Mouse (Mus musculus): Measurements from ENCODE around the gene Gng11. TPM values are rescaled to one million over a fixed set of nuclear protein-coding genes. Genes with fewer than 3 reads are reported as not detected.
A peak's percentile ranks its signal among the peaks of the same experiment; 100 is the strongest.

Gng11 gene
- polyA plus RNA-seq (2014; fragmentation: Nextera tagmentation; extraction: Ambion mirVana), result 74.4 and 80.3 TPM in 2 replicates

DNA sequence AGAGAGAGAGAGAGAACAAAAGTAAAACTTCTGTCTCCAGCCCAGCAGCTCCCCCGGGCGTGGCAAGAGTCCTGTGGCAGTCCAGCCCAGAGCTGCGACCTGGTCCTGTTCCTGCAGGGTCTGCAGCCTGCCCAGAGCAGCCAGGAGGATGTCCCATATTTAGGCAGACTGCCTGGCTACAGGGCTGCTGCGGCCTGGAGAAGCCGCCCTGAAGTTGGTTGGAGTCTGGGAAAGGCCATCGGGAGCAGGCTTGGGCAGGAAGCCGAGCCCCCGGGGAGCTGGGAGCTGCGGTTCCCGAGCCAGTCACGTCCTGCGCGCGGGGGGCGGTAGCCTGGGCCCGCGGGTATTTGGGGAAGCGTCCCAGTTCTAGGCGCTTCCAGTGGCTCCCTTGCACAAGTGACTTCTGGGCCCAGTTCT lies at the start of gene Gng11:
Gene Gng11 (plus strand): TSS at position 15 of the 417 bp plus-strand sequence.
- Histone ChIP-seq H3K9ac (ENCODE audit: low read length) (peak within 1 kb of the TSS; percentile 71), H3K27me3 (replicated peaks; ENCODE audit: control insufficient read depth, insufficient read depth, low read length) (no peaks in the 10 kb centered on the region), H3K4me1 (replicated peaks; ENCODE audit: control insufficient read depth, insufficient read depth, low read length) (no peaks in the 10 kb centered on the region), H3K9me3 (ENCODE audit: control insufficient read depth, low read length) (no peaks in the 10 kb centered on the region), H3K36me3 (ENCODE audit: control insufficient read depth, insufficient read depth, low read length) (0 out of 2 replicates have a peak, but pooled peaks cover 4% of the 10 kb centered on the region), H3K4me2 (ENCODE audit: low read length) (peak within 1 kb of the TSS; percentile 65), H3K4me3 (ENCODE audit: low read depth, low read length) (peak within 1 kb of the TSS; percentile 44), H3K27ac (ENCODE audit: low read depth) (peak within 1 kb of the TSS; percentile 81)
- WGBS, result under 1% methylated on average over 19 of the region's 19 CpGs
- DNase-seq (ENCODE audit: low spot score) (peak; percentile 87), ATAC-seq (replicated peaks; ENCODE audit: low FRiP score, low TSS enrichment, low read depth) (peak; percentile 83)

DNA sequence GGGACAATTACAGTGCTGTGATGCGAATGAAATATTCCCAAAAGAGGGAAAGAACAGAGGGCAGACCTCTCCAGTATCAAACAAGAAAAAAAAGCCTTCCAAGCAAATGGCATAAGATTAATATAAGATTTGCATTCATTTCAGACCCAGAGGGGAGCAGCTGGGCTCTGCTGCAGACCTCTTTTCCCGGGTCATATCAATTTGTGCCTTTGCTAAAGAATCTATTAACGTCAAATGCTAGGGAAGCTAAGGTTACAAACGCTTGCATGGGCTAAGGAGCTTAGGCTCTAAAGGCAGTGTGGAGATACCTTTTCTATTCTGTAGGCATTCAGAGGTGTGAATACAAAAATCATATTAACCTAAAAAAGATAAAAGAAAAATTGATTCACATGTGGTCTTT lies 48.7 kb upstream of the Gng11 start:
- H3K36me3 ChIP-seq (ENCODE audit: control insufficient read depth, insufficient read depth, low read length), result no peaks in the 10 kb centered on the region
- H3K9ac ChIP-seq (ENCODE audit: low read length), result no peak overlapping the region
- no peaks in the 10 kb centered on the region for H3K4me1 ChIP-seq (replicated peaks; ENCODE audit: control insufficient read depth, insufficient read depth, low read length)
- 54% methylated on average over 4 of the region's 4 CpGs for WGBS
- H3K27me3 ChIP-seq (replicated peaks; ENCODE audit: control insufficient read depth, insufficient read depth, low read length), result no peaks in the 10 kb centered on the region
- H3K4me2 ChIP-seq (ENCODE audit: low read length), result no peak overlapping the region
- no peaks in the 10 kb centered on the region for H3K9me3 ChIP-seq (ENCODE audit: control insufficient read depth, low read length)
- no peak overlapping the region for H3K27ac ChIP-seq (ENCODE audit: low read depth)
- DNase-seq (ENCODE audit: low spot score), result no peak
- ATAC-seq (replicated peaks; ENCODE audit: low FRiP score, low TSS enrichment, low read depth), result no peak
- no peak overlapping the region for H3K4me3 ChIP-seq (ENCODE audit: low read depth, low read length)

DNA sequence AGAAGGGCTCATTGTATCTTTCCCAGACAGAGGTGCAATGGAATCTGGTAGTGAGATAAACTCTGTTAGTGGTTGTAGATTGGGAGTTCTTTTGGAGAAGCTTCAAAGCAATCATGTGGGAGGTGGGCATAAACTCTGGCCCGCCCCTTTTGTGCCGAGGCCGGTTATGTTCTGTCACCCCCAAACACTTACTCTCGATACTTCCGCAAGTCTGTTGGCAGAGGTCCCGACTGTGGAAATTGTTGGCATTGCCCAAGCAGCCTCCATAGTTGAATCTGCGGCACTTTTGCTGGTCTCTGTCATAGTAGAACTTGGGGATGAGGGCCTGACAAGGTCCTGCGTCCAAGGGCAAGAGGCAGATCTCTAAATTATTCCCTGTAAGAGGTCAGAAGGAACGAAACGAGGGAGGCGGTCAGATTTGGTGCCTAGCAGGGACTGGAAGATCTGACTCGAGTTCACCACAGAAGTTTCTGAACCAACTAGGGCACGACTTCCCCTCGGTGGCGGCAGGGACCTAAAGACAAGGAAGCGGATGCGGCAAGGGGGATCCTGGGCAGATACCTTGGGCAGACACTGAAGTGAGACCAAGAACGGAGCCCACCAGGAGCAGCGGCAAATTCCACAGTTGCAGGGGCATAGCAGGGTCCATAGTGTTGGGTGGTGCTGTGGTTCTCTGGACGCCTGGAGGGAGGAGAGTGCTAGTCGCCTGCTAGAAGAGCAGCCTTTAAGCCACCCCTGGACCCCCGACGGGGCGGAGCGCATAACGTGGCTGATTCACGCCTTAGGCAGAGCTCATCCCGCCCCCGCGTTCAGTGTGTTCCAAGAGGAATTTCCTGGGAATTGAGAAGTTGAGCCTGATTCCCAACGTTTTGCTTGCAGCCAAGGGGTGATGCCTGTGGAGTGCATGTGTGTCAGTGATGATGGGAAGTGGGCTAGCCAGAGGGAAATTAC lies 35.8 kb upstream of the Gng11 start:
- H3K4me1 ChIP-seq (replicated peaks; ENCODE audit: control insufficient read depth, insufficient read depth, low read length), result no peaks in the 10 kb centered on the region
- no peaks in the 10 kb centered on the region for H3K27me3 ChIP-seq (replicated peaks; ENCODE audit: control insufficient read depth, insufficient read depth, low read length)
- H3K4me2 ChIP-seq (ENCODE audit: low read length), result peak overlapping the region; percentile 38
- peak overlapping the region; percentile 18; the same call in 1 of the 2 replicates for H3K4me3 ChIP-seq (ENCODE audit: low read depth, low read length)
- H3K27ac ChIP-seq (ENCODE audit: low read depth), result no peak overlapping the region
- H3K9ac ChIP-seq (ENCODE audit: low read length), result no peak overlapping the region
- no peaks in the 10 kb centered on the region for H3K9me3 ChIP-seq (ENCODE audit: control insufficient read depth, low read length)
- no peaks in the 10 kb centered on the region for H3K36me3 ChIP-seq (ENCODE audit: control insufficient read depth, insufficient read depth, low read length)
- WGBS, result 26% methylated on average over 31 of the region's 31 CpGs
- no peak for ATAC-seq (replicated peaks; ENCODE audit: low FRiP score, low TSS enrichment, low read depth)
- no peak for DNase-seq (ENCODE audit: low spot score)

DNA sequence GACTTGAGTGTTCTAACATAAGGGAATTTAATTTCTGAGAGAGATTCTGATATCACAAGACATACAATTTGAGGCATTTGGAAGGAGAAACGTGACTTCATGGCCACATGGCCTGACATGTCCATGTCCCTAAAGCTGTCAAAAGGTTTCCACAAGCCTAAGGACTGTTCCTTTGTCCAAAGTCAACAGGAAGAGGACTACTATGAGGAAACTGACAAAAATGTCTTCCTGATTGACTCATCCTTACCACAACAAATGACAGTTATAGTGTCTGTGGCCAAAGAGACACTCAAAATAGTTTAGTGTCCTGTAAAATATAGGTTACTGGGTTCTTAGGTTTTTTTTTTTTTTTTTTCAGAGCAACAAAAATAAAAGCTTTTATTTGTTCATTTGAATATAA lies 30.0 kb upstream of the Gng11 start:
- no peak for ATAC-seq (replicated peaks; ENCODE audit: low FRiP score, low TSS enrichment, low read depth)
- H3K9ac ChIP-seq (ENCODE audit: low read length), result no peak overlapping the region
- no peak overlapping the region for H3K4me2 ChIP-seq (ENCODE audit: low read length)
- no peaks in the 10 kb centered on the region for H3K9me3 ChIP-seq (ENCODE audit: control insufficient read depth, low read length)
- no peaks in the 10 kb centered on the region for H3K27me3 ChIP-seq (replicated peaks; ENCODE audit: control insufficient read depth, insufficient read depth, low read length)
- DNase-seq (ENCODE audit: low spot score), result no peak
- H3K36me3 ChIP-seq (ENCODE audit: control insufficient read depth, insufficient read depth, low read length), result no peaks in the 10 kb centered on the region
- no peak overlapping the region for H3K27ac ChIP-seq (ENCODE audit: low read depth)
- no peaks in the 10 kb centered on the region for H3K4me1 ChIP-seq (replicated peaks; ENCODE audit: control insufficient read depth, insufficient read depth, low read length)
- H3K4me3 ChIP-seq (ENCODE audit: low read depth, low read length), result no peak overlapping the region
- 65% methylated on average over 1 of the region's 1 CpGs for WGBS

DNA sequence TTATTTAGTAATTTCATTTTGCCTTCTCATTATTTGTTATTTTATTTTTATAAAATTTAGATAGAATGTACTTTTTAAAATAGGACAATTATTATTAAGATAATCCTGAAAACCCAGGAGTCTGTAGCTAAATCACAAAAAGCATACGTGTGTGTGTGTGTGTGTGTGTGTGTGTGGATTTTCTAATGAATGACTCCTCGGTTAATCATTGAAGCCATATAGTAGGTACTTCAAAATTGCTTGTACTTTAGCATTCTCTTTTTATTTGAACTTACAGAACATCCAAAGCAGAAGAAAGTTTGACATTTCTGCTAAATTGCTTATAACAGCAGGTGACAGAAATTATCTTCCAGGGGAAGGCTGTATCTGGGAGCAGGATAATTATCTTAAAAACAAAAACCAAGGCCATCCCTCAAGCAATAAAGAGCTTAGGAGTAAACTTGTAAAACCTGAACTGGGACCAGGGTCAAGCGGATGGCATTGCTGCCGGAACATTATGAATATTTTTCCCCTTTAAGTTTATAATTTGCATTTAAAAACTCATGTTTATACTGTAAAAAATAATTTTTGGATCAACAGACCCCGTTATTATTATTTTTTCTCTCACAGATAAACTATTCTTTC lies 20.9 kb upstream of the Gng11 start:
- 69% methylated on average over 5 of the region's 5 CpGs for WGBS
- no peak for ATAC-seq (replicated peaks; ENCODE audit: low FRiP score, low TSS enrichment, low read depth)
- H3K4me3 ChIP-seq (ENCODE audit: low read depth, low read length), result no peak overlapping the region

DNA sequence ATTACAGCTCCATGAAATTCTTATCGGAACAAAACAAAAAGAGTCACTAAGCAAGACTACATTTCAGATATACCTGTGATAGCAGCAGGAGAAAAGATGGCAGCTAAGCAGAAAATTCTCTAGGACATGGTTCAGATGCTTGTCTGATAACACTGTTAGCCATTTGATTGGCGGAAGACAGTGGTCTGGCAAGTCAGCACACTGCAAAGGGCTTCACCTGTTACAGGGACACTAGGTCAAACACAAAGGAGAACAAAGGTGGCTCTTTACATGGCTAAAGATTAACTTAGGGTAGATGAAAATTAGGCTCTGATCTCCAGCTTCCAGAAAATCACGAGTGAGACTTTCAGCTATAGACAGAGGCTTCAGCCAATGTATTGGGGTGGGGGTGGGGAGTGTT lies 15.0 kb upstream of the Gng11 start, which contains the start of gene Tfpi2:
Gene Tfpi2 (minus strand): TSS at position 170 of the 400 bp plus-strand sequence.
- Histone ChIP-seq H3K4me2 (ENCODE audit: low read length) (peak within 1 kb of the TSS; percentile 30), H3K36me3 (ENCODE audit: control insufficient read depth, insufficient read depth, low read length) (no peaks in the 10 kb centered on the region), H3K27me3 (replicated peaks; ENCODE audit: control insufficient read depth, insufficient read depth, low read length) (no peaks in the 10 kb centered on the region), H3K27ac (ENCODE audit: low read depth) (no peak within 1 kb of the TSS; the same call in 1 of the 2 replicates), H3K4me1 (replicated peaks; ENCODE audit: control insufficient read depth, insufficient read depth, low read length) (no peaks in the 10 kb centered on the region), H3K4me3 (ENCODE audit: low read depth, low read length) (peak within 1 kb of the TSS; percentile 6), H3K9ac (ENCODE audit: low read length) (no peak within 1 kb of the TSS), H3K9me3 (ENCODE audit: control insufficient read depth, low read length) (no peaks in the 10 kb centered on the region)
- WGBS, result 73% methylated on average over 3 of the region's 3 CpGs
- DNase-seq (ENCODE audit: low spot score), result no peak
- peak; percentile 85 for ATAC-seq (replicated peaks; ENCODE audit: low FRiP score, low TSS enrichment, low read depth)

More for the DNA sequence above, 20.9 kb upstream of the Gng11 start:
- H3K36me3 ChIP-seq (ENCODE audit: control insufficient read depth, insufficient read depth, low read length), result no peaks in the 10 kb centered on the region
- H3K27ac ChIP-seq (ENCODE audit: low read depth), result no peak overlapping the region
- no peak for DNase-seq (ENCODE audit: low spot score)
- no peaks in the 10 kb centered on the region for H3K27me3 ChIP-seq (replicated peaks; ENCODE audit: control insufficient read depth, insufficient read depth, low read length)
- no peaks in the 10 kb centered on the region for H3K4me1 ChIP-seq (replicated peaks; ENCODE audit: control insufficient read depth, insufficient read depth, low read length)
- no peak overlapping the region for H3K4me2 ChIP-seq (ENCODE audit: low read length)
- H3K9ac ChIP-seq (ENCODE audit: low read length), result no peak overlapping the region
- H3K9me3 ChIP-seq (ENCODE audit: control insufficient read depth, low read length), result no peaks in the 10 kb centered on the region

DNA sequence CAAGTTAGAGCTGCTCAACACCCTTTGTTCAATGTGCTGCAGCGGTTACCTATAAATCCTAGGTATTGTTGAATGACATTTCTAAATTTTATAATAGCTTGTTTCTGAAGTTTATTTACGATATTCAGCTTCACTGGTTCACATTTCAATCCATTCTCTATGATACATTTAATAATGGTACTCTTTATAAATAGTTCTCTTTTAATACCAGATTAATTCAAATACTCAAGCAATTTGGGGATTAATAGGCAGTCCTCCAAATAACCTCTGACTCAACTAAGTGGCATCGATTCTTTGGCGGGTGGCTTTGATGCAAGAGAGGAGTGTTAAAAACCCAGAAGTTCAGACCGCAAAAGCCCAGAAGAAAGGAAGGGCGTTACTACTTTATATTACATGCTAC lies 10.2 kb upstream of the Gng11 start, which contains the start of gene Gngt1:
Gene Gngt1 (plus strand): TSS at position 301 of the 400 bp plus-strand sequence.
- Histone ChIP-seq H3K4me3 (ENCODE audit: low read depth, low read length) (no peak within 1 kb of the TSS), H3K9ac (ENCODE audit: low read length) (no peak within 1 kb of the TSS), H3K27ac (ENCODE audit: low read depth) (no peak within 1 kb of the TSS), H3K36me3 (ENCODE audit: control insufficient read depth, insufficient read depth, low read length) (no peaks in the 10 kb centered on the region), H3K4me1 (replicated peaks; ENCODE audit: control insufficient read depth, insufficient read depth, low read length) (no peaks in the 10 kb centered on the region), H3K9me3 (ENCODE audit: control insufficient read depth, low read length) (no peaks in the 10 kb centered on the region), H3K27me3 (replicated peaks; ENCODE audit: control insufficient read depth, insufficient read depth, low read length) (no peaks in the 10 kb centered on the region), H3K4me2 (ENCODE audit: low read length) (no peak within 1 kb of the TSS)
- ATAC-seq (replicated peaks; ENCODE audit: low FRiP score, low TSS enrichment, low read depth) (no peak), DNase-seq (ENCODE audit: low spot score) (no peak)
- WGBS, result 90% methylated on average over 6 of the region's 6 CpGs

DNA sequence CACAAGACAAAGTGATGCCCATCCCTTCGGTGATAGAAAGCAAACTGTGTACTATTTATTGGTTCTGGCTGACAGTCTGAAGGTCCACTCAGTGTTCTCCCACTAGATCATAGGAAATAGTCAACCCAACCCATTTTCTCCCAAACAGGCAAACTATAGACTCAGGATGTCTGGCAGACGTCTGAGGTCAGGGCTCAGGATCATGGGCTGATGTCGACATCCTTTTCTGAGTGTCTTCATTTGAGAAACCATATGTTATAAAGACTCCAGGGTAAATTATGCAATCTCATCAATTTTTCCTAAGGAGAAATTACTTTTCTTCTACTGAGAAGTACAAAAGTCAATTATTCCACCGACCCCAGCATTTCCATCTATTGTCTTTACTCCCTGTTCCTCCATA lies 5.6 kb upstream of the Gng11 start:
- Histone ChIP-seq H3K4me1 (replicated peaks; ENCODE audit: control insufficient read depth, insufficient read depth, low read length) (no peaks in the 10 kb centered on the region), H3K36me3 (ENCODE audit: control insufficient read depth, insufficient read depth, low read length) (no peaks in the 10 kb centered on the region), H3K9ac (ENCODE audit: low read length) (no peak overlapping the region), H3K27ac (ENCODE audit: low read depth) (no peak overlapping the region), H3K27me3 (replicated peaks; ENCODE audit: control insufficient read depth, insufficient read depth, low read length) (no peaks in the 10 kb centered on the region), H3K9me3 (ENCODE audit: control insufficient read depth, low read length) (no peaks in the 10 kb centered on the region), H3K4me2 (ENCODE audit: low read length) (no peak overlapping the region), H3K4me3 (ENCODE audit: low read depth, low read length) (no peak overlapping the region)
- ATAC-seq (replicated peaks; ENCODE audit: low FRiP score, low TSS enrichment, low read depth) (no peak), DNase-seq (ENCODE audit: low spot score) (no peak)
- WGBS, result 79% methylated on average over 4 of the region's 4 CpGs

Measured in intestine, embryonic 14.5 days (tissue).